Mouse (Mus musculus) ES-E14 (cell line): ENCODE measurements around the gene Nudt1. TPM values are rescaled to one million over a fixed set of nuclear protein-coding genes. Genes with fewer than 3 reads are reported as not detected.

Experiments
- DNase-seq: peaks from one replicate; pipeline ENCODE4 v3.0.0-alpha.2; 2013; ENCODE audit warnings: low read depth, low spot score
- H3K27ac ChIP-seq: 2 replicates; pipeline ENCODE4 v1.5.1; 2012; ENCODE audit warnings: low read depth, mild to moderate bottlenecking, low read length, moderate library complexity, mixed read lengths; ENCODE audit not compliant: poor library complexity, insufficient read depth, severe bottlenecking
- H3K36me3 ChIP-seq: 2 replicates; pipeline ENCODE4 v1.6.1; 2012; ENCODE audit warnings: mild to moderate bottlenecking, low read length, moderate library complexity, mixed read lengths; ENCODE audit not compliant: control insufficient read depth, poor library complexity, insufficient read depth, severe bottlenecking
- H3K4me1 ChIP-seq, 2 experiments: fragments of 150-350 bp in 1 of 2; sonication (generic) in 1 of 2; 2 replicates each; pipeline ENCODE4 v1.6.1; 2012; ENCODE audit warnings: low read length in 2 of 2, mild to moderate bottlenecking in 1 of 2, mixed read lengths in 1 of 2; ENCODE audit not compliant: control insufficient read depth in 2 of 2, insufficient read depth in 2 of 2, poor library complexity in 1 of 2
- H3K4me3 ChIP-seq, 2 experiments: fragments of 150-350 bp in 1 of 2; sonication (generic) in 1 of 2; 2 replicates each; pipeline ENCODE4 v1.5.1; 2012; ENCODE audit warnings: low read length in 2 of 2, low read depth in 1 of 2, mild to moderate bottlenecking in 1 of 2, mixed read lengths in 1 of 2; ENCODE audit not compliant: insufficient read depth in 1 of 2, poor library complexity in 1 of 2, severe bottlenecking in 1 of 2
- H3K9ac ChIP-seq: 2 replicates; pipeline ENCODE4 v1.6.1; 2012; ENCODE audit warnings: low read depth, mild to moderate bottlenecking, low read length, mixed read lengths; ENCODE audit not compliant: poor library complexity, insufficient read depth, severe bottlenecking
- H3K9me3 ChIP-seq: fragments of 150-350 bp; sonication (generic); 2 replicates; pipeline ENCODE4 v1.6.1; 2012; ENCODE audit warnings: low read depth, mild to moderate bottlenecking, low read length; ENCODE audit not compliant: control insufficient read depth, insufficient read depth
- CHD2 ChIP-seq: IDR thresholded peaks from 2 replicates; pipeline ENCODE4 v1.6.1; 2014; ENCODE audit warnings: mild to moderate bottlenecking, low read depth, low read length, inconsistent platforms
- HCFC1 ChIP-seq: IDR thresholded peaks from 2 replicates; pipeline ENCODE4 v1.6.1; 2012; ENCODE audit warnings: low read length, inconsistent platforms, borderline replicate concordance; ENCODE audit not compliant: insufficient read depth
- MAFK ChIP-seq: IDR thresholded peaks from 2 replicates; pipeline ENCODE4 v1.6.1; 2014; ENCODE audit warnings: mild to moderate bottlenecking, low read depth, low read length, inconsistent platforms; ENCODE audit not compliant: insufficient read depth
- ZC3H11A ChIP-seq: IDR thresholded peaks from 2 replicates; pipeline ENCODE4 v1.6.1; 2012; ENCODE audit warnings: low read depth, mild to moderate bottlenecking, inconsistent platforms, low read length, borderline replicate concordance
- ZNF384 ChIP-seq: IDR thresholded peaks from 2 replicates; pipeline ENCODE4 v1.6.1; 2012; ENCODE audit warnings: low read depth, low read length, inconsistent platforms
- in situ Hi-C, 2 experiments: fragments of 600-800 bp; cut with MboI; formaldehyde crosslinking; loops; one replicate each; pipeline ENCODE4 v1.15.1; 2025; ENCODE audit warnings: low sequenced_read_pairs in 2 of 2, inconsistent platforms in 1 of 2; ENCODE audit not compliant: unreplicated experiment in 2 of 2
- total RNA-seq: library from RNA; depleted of rRNA; stranded (reverse); fragments of 300-350 nt; gene quantifications from 2 replicates; pipeline ENCODE4 v1.2.3, GENCODE M21; 2012; rRNA removed

The Nudt1 gene
- total RNA-seq, 1 experiment: 67.7 TPM

- in situ Hi-C loops: no loop called here
- H3K27ac ChIP-seq: no peak overlapping the region
- peaks cover 0 to 17% of the 10 kb centered on the region in 2 experiments; a peak in 2 of 4 replicates for H3K4me1 ChIP-seq
- TF ChIP-seq MAFK: no peak
- TF ChIP-seq CHD2: no peak
- TF ChIP-seq ZNF384: no peak
- no peak for TF ChIP-seq HCFC1
- TF ChIP-seq ZC3H11A: no peak
- H3K4me3 ChIP-seq: no peak overlapping the region
- no peak overlapping the region for H3K9ac ChIP-seq
- no peak for DNase-seq
- no peaks in the 10 kb centered on the region for H3K9me3 ChIP-seq
- no peaks in the 10 kb centered on the region for H3K36me3 ChIP-seq
Measured at GRCm38 (mm10) chr5:140382688-140383087, 61.2 kb downstream of the Nudt1 start.

- in situ Hi-C loops: no loop called here
- Histone ChIP-seq H3K4me3 (no peak overlapping the region), H3K4me1 (peaks cover 0 to 17% of the 10 kb centered on the region in 2 experiments; a peak in 2 of 4 replicates), H3K27ac (no peak overlapping the region), H3K9me3 (no peaks in the 10 kb centered on the region), H3K9ac (no peak overlapping the region; the same call in 1 of the 2 replicates), H3K36me3 (no peaks in the 10 kb centered on the region)
- TF ChIP-seq HCFC1 (no peak), CHD2 (no peak), ZC3H11A (no peak), MAFK (no peak), ZNF384 (no peak)
- no peak for DNase-seq
Measured at GRCm38 (mm10) chr5:140383559-140383958, 62.1 kb downstream of the Nudt1 start.

GRCm38 (mm10) chr5:140384462-140384861 lies 63.0 kb downstream of the Nudt1 start:
- in situ Hi-C loops: no loop called here
- no peak overlapping the region for H3K9ac ChIP-seq
- TF ChIP-seq ZC3H11A: no peak
- TF ChIP-seq MAFK: no peak
- no peak for TF ChIP-seq ZNF384
- no peak for TF ChIP-seq HCFC1
- TF ChIP-seq CHD2: no peak

GRCm38 (mm10) chr5:140387236-140387635 lies 65.8 kb downstream of the Nudt1 start:
- Histone ChIP-seq H3K9me3 (no peaks in the 10 kb centered on the region), H3K36me3 (no peaks in the 10 kb centered on the region), H3K9ac (no peak overlapping the region), H3K4me1 (peaks cover 0 to 8% of the 10 kb centered on the region in 2 experiments; a peak in 2 of 4 replicates), H3K4me3 (no peak overlapping the region), H3K27ac (no peak overlapping the region)
- DNase-seq: no peak
- TF ChIP-seq MAFK: no peak
- no peak for TF ChIP-seq HCFC1
- no peak for TF ChIP-seq CHD2
- no peak for TF ChIP-seq ZC3H11A
- TF ChIP-seq ZNF384: no peak
- in situ Hi-C loops: no loop called here

More at GRCm38 (mm10) chr5:140384462-140384861, 63.0 kb downstream of the Nudt1 start:
- no peaks in the 10 kb centered on the region for H3K36me3 ChIP-seq
- H3K27ac ChIP-seq: no peak overlapping the region
- H3K9me3 ChIP-seq: no peaks in the 10 kb centered on the region
- DNase-seq: no peak
- peaks cover 0 to 11% of the 10 kb centered on the region in 2 experiments; a peak in 2 of 4 replicates for H3K4me1 ChIP-seq
- no peak overlapping the region for H3K4me3 ChIP-seq

Other genes starting within 250 kb of the Nudt1 start
- 47.2 and 47.3 TPM in 2 replicates for gene Mad1l1, start 104 bp upstream of the Nudt1 start, total RNA-seq
- gene Mrm2, start 10.2 kb downstream of the Nudt1 start, total RNA-seq: 12.3 and 14.6 TPM in 2 replicates
- gene Snx8, start 67.6 kb downstream of the Nudt1 start, total RNA-seq: 27.9 and 41.4 TPM in 2 replicates
- 196 and 273 TPM in 2 replicates for gene Eif3b, start 97.7 kb downstream of the Nudt1 start, total RNA-seq
- 0.05 and 0.13 TPM in 2 replicates for gene Gm4869, start 124.0 kb downstream of the Nudt1 start, total RNA-seq
- gene Chst12, start 183.9 kb downstream of the Nudt1 start, total RNA-seq: 34.8 and 35.9 TPM in 2 replicates
- 0.89 TPM in 1 of 2 replicates, not detected in the other for gene Grifin, start 243.4 kb downstream of the Nudt1 start, total RNA-seq